Mouse (Mus musculus): ENCODE measurements around the gene Fas.

DNA sequence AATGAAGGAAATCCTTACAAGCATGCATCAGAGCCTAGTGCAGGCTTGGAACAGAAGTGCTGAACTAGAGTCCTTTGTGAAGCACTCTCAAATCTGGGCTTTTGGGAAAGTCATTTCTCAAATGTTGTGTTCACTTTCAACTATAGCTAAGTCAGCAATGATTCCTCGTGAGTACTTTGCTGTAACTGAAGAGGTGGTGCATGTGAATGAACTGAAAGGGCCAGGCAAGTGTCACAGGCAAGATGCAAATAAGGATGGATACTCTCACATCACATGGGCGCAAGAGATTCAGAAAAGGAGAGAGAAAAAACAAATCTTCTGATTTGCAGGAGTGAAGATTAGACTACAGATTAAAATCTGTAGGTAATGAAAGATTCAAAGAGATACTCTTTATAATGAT lies 10.0 kb downstream of the Fas start:
- no peak for TF ChIP-seq POLR2A (IDR thresholded peaks at IDR 0.05; ENCODE audit: control insufficient read depth, extremely low read depth, insufficient read depth, low read length, poor library complexity)
- TF ChIP-seq CTCF (IDR thresholded peaks at IDR 0.05; ENCODE audit: borderline replicate concordance, control insufficient read depth, extremely low read depth, insufficient read depth, low read length, poor library complexity) = no peak
